Mouse (Mus musculus): ENCODE measurements around the gene Fam186b. TPM values are rescaled to one million over a fixed set of nuclear protein-coding genes. Genes with fewer than 3 reads are reported as not detected.
"Not testable (repeated sequence)": the region's sequence is repeated elsewhere in the genome, so short reads cannot be mapped to it uniquely, and the experiment has no call there.

Gene Fam186b
- total RNA-seq, 1 experiment from 2014 or later, result 0.05 TPM

- ATAC-seq (replicated peaks in 1 of 2; ENCODE audit: insufficient read depth in 1 of 2, low FRiP score in 2 of 2, low TSS enrichment in 1 of 2, low read depth in 1 of 2, poor library complexity in 2 of 2, severe bottlenecking in 2 of 2), result no peak
Observed at GRCm38 (mm10) chr15:99249938-99250337, 45.8 kb downstream of the Fam186b start.

GRCm38 (mm10) chr15:99248972-99249371, 46.7 kb downstream of the Fam186b start:
- ATAC-seq (replicated peaks in 1 of 2; ENCODE audit: insufficient read depth in 1 of 2, low FRiP score in 2 of 2, low TSS enrichment in 1 of 2, low read depth in 1 of 2, poor library complexity in 2 of 2, severe bottlenecking in 2 of 2), result no peak

GRCm38 (mm10) chr15:99246736-99247135, 49.0 kb downstream of the Fam186b start:
- not testable (repeated sequence) for ATAC-seq (replicated peaks in 1 of 2; ENCODE audit: insufficient read depth in 1 of 2, low FRiP score in 2 of 2, low TSS enrichment in 1 of 2, low read depth in 1 of 2, poor library complexity in 2 of 2, severe bottlenecking in 2 of 2)

GRCm38 (mm10) chr15:99242045-99242444, 53.6 kb downstream of the Fam186b start:
- ATAC-seq (replicated peaks in 1 of 2; ENCODE audit: insufficient read depth in 1 of 2, low FRiP score in 2 of 2, low TSS enrichment in 1 of 2, low read depth in 1 of 2, poor library complexity in 2 of 2, severe bottlenecking in 2 of 2), result no peak

- no peak for ATAC-seq (replicated peaks in 1 of 2; ENCODE audit: insufficient read depth in 1 of 2, low FRiP score in 2 of 2, low TSS enrichment in 1 of 2, low read depth in 1 of 2, poor library complexity in 2 of 2, severe bottlenecking in 2 of 2)
Observed at GRCm38 (mm10) chr15:99241249-99241648, 54.4 kb downstream of the Fam186b start.

GRCm38 (mm10) chr15:99240129-99240528, 55.6 kb downstream of the Fam186b start:
- ATAC-seq (replicated peaks in 1 of 2; ENCODE audit: insufficient read depth in 1 of 2, low FRiP score in 2 of 2, low TSS enrichment in 1 of 2, low read depth in 1 of 2, poor library complexity in 2 of 2, severe bottlenecking in 2 of 2), result no peak

GRCm38 (mm10) chr15:99238006-99238405, 57.7 kb downstream of the Fam186b start:
- ATAC-seq (replicated peaks in 1 of 2; ENCODE audit: insufficient read depth in 1 of 2, low FRiP score in 2 of 2, low TSS enrichment in 1 of 2, low read depth in 1 of 2, poor library complexity in 2 of 2, severe bottlenecking in 2 of 2), result no peak

GRCm38 (mm10) chr15:99234326-99235010, 61.2 kb downstream of the Fam186b start:
- ATAC-seq (replicated peaks in 1 of 2; ENCODE audit: insufficient read depth in 1 of 2, low FRiP score in 2 of 2, low TSS enrichment in 1 of 2, low read depth in 1 of 2, poor library complexity in 2 of 2, severe bottlenecking in 2 of 2), result no peak

GRCm38 (mm10) chr15:99233719-99234118, 62.0 kb downstream of the Fam186b start:
- no peak for ATAC-seq (replicated peaks in 1 of 2; ENCODE audit: insufficient read depth in 1 of 2, low FRiP score in 2 of 2, low TSS enrichment in 1 of 2, low read depth in 1 of 2, poor library complexity in 2 of 2, severe bottlenecking in 2 of 2)

GRCm38 (mm10) chr15:99231998-99232397, 63.7 kb downstream of the Fam186b start:
- no peak for ATAC-seq (replicated peaks in 1 of 2; ENCODE audit: insufficient read depth in 1 of 2, low FRiP score in 2 of 2, low TSS enrichment in 1 of 2, low read depth in 1 of 2, poor library complexity in 2 of 2, severe bottlenecking in 2 of 2)

GRCm38 (mm10) chr15:99226090-99226489, 69.6 kb downstream of the Fam186b start:
- ATAC-seq (replicated peaks in 1 of 2; ENCODE audit: insufficient read depth in 1 of 2, low FRiP score in 2 of 2, low TSS enrichment in 1 of 2, low read depth in 1 of 2, poor library complexity in 2 of 2, severe bottlenecking in 2 of 2), result no peak

- no peak for ATAC-seq (replicated peaks in 1 of 2; ENCODE audit: insufficient read depth in 1 of 2, low FRiP score in 2 of 2, low TSS enrichment in 1 of 2, low read depth in 1 of 2, poor library complexity in 2 of 2, severe bottlenecking in 2 of 2)
Observed at GRCm38 (mm10) chr15:99225081-99225810, 70.4 kb downstream of the Fam186b start.

GRCm38 (mm10) chr15:99224208-99224911, 71.3 kb downstream of the Fam186b start, which contains the start of gene Kcnh3:
Gene Kcnh3 (plus strand): TSS chr15:99224861.
- ATAC-seq (replicated peaks in 1 of 2; ENCODE audit: insufficient read depth in 1 of 2, low FRiP score in 2 of 2, low TSS enrichment in 1 of 2, low read depth in 1 of 2, poor library complexity in 2 of 2, severe bottlenecking in 2 of 2), result peak; percentile 12 to 20; a peak in 1 of 4 replicates

GRCm38 (mm10) chr15:99223585-99224207, 72.0 kb downstream of the Fam186b start:
- no peak for ATAC-seq (replicated peaks in 1 of 2; ENCODE audit: insufficient read depth in 1 of 2, low FRiP score in 2 of 2, low TSS enrichment in 1 of 2, low read depth in 1 of 2, poor library complexity in 2 of 2, severe bottlenecking in 2 of 2)

- ATAC-seq (replicated peaks in 1 of 2; ENCODE audit: insufficient read depth in 1 of 2, low FRiP score in 2 of 2, low TSS enrichment in 1 of 2, low read depth in 1 of 2, poor library complexity in 2 of 2, severe bottlenecking in 2 of 2), result no peak
Observed at GRCm38 (mm10) chr15:99222794-99223584, 72.7 kb downstream of the Fam186b start.

- no peak for ATAC-seq (replicated peaks in 1 of 2; ENCODE audit: insufficient read depth in 1 of 2, low FRiP score in 2 of 2, low TSS enrichment in 1 of 2, low read depth in 1 of 2, poor library complexity in 2 of 2, severe bottlenecking in 2 of 2)
Observed at GRCm38 (mm10) chr15:99221315-99221952, 74.3 kb downstream of the Fam186b start.

Data from hematopoietic stem cell, adult 5-6 weeks (primary cell).